Mouse (Mus musculus) spleen, postnatal 10 days (tissue): ENCODE measurements around the gene Rasgef1b.

Experiments
- DNase-seq, 2 experiments: peaks; one replicate each; pipeline ENCODE4 v3.0.0; 2021 to 2022; ENCODE audit warnings: low spot score in 2 of 2

Rasgef1b gene

DNA sequence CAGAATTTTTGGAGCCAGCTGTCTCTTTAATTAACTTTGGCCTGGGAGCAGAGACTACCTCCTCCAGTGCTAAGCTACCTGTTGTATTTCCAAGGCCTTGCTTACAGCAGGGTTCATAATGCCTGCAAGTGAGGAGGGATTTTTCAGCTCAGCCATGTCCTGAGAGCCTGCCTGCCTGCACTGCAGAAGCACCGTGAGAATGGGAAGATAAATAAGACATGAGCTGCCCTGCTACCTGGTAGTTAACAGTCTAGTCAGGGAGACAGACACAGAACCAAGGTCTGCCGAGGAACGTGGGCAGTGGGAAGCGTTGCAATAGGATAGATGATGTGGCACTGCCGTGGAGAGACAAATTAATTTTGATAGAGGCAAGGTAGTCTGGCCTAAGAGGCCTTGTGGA is 277.4 kb downstream of the Rasgef1b start:
- no peak for DNase-seq

DNA sequence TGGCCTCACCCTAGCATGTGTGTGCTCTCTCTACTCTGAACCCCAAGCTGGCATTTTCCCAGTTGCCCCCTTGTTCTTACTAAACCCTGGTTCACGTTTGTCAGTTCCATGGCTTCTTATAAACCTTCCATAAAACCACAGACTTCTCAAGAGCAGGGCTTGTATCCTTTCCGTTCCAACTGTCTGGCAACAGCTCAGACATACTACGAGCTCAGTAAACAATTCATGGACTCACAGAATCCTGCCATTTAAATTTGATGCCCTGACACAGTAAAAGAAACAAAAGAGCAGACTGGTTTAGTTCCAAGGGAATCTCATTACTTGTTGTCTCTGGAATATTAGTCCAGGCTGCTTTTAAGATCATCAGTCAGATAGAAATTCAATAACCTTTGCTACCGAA is 277.9 kb downstream of the Rasgef1b start:
- DNase-seq, result no peak

DNA sequence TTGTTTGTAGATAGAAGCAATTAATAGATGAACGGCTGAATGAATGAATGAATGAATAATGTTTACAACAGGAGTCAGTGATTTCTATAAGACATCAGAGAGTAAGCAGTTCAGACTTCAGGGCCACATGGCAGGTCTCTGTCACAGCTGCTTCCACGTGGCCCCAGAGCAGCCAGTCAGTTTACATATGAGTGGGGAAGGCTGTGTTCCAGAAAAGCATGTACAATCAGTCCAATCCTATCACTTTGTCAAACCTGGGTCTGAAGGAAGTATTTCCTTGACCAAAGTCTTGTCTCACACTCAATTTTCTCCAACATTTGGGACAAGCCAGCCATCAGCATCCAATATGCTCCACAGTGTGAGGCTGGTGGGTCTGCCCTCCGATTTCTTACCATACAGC is 278.4 kb downstream of the Rasgef1b start:
- no peak for DNase-seq

DNA sequence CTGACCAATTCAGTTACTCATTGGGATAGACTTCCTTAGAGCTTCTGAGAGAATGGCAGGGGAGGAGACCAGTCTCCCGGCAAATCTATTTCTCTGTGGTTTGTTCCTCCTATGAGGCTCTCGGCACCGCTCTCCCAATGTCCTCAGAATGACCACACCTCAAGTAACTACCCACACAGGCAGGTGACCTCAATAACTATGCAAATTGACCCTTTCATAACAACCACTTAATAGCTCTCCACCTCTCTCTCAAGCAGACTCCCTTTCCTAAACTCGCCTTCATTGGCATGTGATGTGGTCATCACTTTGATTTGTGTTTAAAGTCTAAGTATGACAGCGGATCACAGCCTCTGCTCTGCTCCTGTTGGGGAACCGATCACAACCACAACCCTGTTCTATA is 281.4 kb downstream of the Rasgef1b start:
- DNase-seq, result no peak

DNA sequence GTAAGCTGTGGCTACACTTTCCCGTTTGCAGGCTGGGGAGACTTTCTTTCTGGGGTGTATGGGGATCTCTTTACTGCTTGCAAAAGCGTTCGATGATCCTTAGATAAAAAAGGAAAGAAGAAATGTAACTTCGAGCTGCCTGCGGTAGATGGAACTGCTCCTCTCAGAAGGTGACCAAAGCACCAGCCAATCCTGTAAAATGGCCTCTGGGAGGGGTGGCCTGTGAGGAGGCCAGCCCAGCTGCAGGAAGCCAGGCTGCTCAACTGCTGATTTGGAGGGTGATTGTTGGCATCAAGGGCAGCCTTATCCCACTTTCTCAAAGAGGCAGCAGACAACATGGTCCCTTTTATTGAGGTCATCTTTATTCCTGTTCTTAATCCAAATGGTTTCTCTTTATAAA is 283.6 kb downstream of the Rasgef1b start:
- DNase-seq, result no peak

DNA sequence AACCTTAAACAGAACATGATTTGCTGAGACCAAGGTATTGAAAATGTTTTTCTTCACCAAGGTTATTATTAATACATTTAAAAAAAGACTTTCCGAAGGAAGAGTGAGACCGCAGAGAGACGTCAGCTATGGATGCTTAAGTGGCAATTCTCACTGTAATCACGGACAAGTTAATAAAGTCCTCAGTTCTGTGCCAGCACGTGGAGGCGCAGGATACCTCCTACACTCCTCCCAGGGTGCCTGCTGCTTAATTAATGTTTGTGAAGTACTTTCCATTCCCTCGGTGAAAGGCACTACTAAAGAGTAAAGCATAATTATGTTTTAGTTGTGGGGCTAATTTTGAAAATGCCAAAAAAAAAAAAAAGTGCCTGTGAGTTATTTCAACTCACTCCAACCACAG is 284.1 kb downstream of the Rasgef1b start:
- DNase-seq, result no peak

DNA sequence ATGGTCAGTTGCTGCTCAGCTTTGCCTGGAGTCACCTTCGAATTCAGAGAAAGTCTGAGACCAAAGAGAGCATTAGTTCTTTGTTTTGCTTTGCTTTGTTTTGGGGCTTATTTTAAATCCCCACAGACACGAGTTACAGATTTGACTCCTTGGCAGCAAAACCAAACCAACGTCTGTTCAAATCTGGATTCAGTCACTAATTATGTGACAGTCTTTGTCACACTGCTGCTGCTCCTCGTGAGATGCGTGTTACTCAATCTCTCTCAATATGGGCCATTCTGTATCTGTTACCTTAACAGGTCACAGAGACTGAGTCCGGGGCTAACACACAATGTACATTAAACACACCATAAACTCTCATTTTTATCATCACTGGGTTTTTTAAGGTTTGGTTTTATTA is 288.8 kb downstream of the Rasgef1b start:
- no peak for DNase-seq

DNA sequence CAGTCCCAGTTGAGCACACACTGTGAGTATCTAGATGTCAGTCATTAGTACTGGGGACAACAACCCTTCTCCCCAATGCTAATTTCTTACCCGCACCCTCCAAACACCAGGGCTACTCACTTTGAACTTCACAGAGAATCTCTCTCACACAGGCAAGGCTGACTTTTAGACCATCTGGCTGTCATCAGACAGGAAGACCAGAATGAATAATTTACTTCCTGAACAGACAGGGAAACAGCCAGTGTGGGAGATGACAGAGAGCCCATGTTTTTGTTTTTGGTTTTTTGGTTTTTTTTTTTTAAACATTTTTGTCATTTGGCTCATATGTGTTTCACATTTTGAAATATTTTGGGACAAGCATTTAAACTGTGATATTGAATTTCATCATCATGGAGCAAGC is 290.3 kb downstream of the Rasgef1b start:
- DNase-seq, result no peak

DNA sequence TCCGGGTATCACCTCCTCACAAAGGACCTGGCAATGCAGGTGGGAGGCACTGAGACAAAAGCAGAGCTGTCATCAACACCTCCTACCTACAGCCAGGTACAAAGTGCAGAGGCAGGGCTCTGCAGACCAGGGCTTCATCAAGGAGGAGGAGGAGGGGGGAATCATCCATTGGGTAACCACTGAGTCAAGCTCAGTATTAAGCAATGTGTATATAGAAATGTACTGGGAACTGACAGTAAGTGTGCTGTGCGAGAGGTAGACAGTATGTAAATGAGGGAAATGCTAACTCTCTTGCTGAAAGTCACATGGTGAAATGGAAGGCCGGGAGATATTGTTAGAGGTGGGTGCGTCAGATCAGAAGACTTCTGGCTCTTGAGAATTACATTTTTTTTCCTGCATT is 294.6 kb downstream of the Rasgef1b start:
- no peak for DNase-seq

DNA sequence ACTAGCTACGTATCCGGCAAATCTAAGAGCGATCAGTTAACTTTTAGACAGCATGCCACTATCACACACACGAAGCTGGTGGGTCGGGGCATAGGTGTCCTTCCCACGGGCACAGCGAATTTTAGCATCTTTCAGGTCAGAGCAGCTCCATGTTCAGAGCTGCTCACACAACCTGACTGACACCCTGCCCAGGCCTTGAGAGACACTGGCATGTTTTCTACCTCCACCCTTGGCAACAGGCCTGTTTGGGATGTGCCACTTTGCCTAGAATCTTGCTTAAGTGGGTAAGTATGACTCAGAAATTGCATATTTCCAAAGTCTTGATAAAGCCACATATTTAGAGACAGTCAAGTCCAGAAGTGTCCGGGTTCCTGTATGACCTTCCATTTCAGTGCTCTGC is 296.4 kb downstream of the Rasgef1b start:
- DNase-seq, result no peak

DNA sequence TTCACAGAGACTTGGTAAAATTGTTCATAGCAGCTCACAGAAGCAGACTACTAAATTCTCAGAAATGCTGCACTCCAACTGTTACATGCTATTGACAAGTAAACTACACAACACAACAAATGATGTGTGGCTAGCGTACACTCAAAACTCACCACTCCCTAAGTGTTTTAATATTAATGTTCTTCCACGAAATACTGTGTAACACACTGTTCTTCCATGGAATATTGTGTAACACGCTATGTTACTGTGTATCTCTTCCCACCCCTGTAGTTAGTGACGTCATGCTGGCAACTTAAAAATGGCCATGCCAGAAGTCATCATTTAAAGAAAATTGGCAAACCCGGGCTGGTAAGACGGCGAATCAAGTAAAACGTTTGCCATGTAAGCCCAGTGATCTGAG is 299.6 kb downstream of the Rasgef1b start:
- DNase-seq, result no peak

DNA sequence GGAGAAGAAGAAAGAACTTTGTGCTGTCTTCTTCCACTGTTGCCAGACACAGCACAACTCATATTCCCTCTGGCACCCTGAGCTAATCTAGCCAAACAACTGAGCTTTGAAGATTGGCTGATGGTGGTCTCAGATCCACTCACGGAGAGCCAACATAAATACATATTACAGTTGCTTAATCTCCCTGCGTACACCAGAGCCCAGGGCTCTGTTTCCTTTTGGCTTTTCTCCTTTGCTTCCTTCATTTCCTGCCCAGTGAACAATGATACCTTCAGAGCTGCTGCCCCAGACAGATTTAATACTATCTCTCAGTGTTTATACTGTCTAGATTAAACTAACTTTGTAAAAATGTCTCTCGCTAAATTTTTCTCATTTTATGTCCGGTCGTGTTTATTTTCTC is 300.2 kb downstream of the Rasgef1b start:
- no peak for DNase-seq

DNA sequence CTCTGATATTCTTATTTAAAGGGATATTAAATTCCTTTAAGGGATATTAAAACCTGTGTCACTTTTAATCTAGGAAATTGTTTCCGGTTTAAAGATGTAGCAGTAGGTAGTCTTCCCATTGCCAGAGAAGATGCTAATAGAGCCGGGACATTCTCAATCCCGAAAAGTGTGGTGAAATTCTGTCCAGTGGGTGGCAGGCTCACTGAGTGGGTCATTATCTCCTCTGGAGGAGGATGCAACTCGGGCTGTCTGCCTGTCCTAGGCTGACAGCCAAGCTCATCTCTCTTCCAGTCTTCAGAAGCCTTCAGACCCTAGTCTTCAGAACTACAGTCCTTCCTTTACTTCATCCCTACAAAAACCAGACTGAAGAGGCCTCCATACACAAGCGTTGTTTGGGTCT is 305.6 kb downstream of the Rasgef1b start:
- no peak for DNase-seq

DNA sequence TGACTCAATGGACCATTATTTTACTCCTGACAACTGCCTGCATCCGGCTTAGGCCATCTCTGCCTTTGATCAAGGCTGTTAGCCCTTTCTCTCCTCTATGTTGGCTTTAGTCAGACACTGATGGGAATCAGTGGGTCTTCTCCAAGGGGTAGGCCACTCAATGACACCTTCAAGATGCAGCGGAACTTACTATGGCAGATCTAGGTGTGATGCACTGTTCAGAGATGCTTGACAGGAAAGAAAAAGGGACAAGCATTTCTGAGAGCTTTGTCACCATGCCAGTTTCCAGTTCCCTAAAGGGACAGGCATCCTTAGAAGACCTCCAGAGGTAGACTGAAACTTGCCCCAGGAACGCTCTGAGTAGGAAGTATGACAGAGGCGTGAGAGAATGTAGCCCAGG is 306.0 kb downstream of the Rasgef1b start:
- no peak for DNase-seq

DNA sequence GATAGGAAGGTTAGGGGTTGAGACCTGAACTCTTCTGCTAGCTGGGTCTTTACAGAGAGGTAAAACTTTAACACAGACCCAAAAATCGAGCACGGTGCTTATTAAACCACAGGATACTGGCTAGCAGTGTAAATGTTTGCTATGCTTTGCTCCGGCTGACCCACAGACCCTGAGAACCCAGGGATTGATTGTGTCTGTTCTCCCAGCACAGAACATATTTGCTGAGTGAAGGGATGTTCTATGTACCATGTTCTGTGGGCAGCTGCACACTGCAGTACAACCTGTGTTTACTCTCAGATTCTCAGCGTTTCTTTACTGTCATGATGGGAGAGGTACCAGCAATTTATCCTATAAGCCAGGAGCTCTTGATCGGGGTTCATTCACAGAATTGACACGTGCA is 306.8 kb downstream of the Rasgef1b start:
- no peak for DNase-seq

DNA sequence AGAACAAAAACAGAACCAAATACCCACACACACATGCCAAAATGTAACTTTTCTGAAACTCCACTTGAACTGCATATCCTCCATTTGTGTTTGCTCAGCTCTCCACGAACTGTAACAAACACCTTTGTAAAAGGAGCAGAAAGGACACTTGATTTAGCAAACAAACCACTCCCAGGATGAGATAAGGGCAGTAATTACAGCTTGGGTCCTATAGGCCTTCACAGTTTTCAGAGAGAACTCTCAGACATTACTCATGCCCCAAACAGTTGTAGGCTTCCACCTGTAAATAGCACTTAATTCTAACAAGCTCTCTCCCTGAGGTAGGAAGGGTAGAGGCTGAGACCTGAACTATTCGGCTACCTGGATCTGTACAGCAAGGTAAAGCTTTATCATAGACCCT is 309.0 kb downstream of the Rasgef1b start:
- no peak for DNase-seq

DNA sequence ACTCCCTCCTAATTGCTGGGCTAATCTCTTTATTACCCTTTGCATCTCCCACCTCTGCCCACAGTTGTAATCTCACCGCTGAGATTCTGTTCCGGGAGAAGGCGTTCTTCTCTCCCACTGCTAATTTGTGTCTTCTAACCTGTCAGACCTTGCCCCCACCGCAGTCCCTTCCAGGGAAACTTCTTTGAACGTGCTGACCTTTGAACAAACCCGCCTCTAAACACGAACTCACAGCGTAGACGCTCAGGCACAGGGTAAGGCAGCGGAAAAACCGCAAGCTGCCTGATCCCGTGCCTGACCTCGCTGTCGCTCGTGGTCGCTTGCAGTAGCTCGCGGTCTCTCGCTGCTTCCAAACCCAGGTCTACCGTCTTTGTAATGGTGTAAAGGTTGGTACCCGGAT is 312.0 kb downstream of the Rasgef1b start:
- no peak for DNase-seq

DNA sequence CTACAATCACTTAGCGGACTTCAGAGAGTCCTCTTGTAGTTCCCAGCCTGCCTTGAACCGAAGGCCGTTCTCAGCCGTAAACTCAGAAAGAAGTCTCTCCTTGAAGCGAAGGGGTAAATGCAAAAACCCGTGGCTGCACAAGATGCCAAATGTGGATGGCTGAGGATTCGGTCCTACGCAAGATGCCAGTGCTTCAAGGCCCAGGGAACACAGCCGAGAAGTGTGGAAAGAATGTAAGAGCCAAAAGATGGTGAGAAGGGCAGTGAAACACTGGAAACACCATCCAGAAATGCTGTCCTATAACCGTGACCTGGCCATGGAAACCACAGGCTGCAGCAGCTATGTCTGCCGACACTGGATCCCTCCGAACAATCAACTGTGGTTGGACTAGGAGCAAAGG is 313.2 kb downstream of the Rasgef1b start:
- DNase-seq, result no peak

DNA sequence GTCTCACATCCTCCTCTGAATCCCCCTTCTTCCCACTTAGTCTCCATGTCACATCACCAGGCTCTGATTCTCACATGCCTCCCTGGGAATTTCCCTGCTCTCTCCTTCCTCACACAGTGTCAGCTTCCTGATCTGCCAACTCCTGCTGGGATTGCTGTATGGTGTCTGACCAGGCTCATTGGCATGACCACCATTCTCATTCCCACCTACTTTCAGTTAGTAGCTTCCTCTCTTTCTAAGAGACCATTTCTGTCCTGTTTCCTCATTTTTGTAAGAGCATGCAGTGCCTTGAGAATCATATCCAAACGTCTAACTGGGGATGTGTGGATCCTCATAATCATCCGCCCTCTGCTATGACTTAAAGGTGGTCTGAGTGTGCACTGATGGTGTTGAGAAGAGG is 313.8 kb downstream of the Rasgef1b start:
- DNase-seq, result no peak

DNA sequence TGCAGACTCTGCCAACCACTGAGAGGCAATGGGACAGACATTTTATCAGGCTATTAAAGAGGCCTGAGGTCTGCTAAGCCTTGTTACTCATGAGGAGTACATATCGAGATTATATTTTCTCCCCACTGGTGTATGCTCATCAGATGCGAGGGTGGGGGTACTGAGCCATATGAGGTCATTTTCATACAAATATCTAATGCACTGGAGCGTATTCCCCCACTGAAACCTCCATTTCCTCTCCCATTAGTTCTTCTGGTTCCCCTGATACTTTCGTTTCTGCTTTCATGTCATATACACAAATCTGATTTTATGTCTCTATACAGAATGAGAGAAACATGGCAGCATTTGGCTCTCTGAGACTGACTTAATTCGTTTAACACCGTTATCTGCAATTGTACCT is 314.6 kb downstream of the Rasgef1b start:
- DNase-seq, result peak in 1 of 2 experiments; percentile 37

DNA sequence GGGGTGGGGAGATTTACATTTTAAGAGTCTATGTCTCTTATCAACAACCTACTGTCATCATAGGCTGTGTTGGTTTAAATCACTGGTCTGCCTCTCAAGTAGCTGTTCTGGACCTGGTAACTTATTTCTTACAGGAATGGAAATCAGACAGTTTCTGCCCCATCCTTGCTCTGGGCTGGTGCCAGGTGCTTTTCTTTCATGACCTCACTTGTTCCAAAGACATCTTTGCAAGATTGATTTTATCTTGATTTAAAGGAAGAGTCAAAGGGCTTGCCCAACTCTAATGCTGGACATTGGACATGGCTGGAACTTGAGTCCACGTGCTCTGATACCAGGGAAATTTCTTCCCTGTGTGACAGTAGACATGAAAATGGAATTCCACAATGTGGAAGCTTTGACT is 315.0 kb downstream of the Rasgef1b start:
- DNase-seq, result no peak

DNA sequence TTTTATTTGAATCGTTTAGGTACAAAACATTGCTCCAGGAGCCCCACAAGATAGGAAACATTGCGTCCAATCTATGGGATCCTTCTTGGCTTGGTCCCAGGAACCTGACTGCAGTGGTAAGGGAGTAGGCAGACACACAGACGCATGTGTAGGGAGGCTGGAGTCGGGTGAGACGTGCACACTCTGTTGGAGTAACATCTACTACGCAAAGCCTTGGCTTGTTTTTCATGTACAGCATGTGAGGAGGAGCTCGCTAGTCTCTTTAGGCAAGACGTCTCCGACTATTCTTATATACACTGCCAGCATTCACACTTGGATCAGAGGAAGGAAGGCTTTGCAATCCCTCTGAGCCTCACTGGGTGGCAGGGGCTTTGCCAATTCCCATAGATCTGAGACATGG is 315.5 kb downstream of the Rasgef1b start:
- no peak for DNase-seq

DNA sequence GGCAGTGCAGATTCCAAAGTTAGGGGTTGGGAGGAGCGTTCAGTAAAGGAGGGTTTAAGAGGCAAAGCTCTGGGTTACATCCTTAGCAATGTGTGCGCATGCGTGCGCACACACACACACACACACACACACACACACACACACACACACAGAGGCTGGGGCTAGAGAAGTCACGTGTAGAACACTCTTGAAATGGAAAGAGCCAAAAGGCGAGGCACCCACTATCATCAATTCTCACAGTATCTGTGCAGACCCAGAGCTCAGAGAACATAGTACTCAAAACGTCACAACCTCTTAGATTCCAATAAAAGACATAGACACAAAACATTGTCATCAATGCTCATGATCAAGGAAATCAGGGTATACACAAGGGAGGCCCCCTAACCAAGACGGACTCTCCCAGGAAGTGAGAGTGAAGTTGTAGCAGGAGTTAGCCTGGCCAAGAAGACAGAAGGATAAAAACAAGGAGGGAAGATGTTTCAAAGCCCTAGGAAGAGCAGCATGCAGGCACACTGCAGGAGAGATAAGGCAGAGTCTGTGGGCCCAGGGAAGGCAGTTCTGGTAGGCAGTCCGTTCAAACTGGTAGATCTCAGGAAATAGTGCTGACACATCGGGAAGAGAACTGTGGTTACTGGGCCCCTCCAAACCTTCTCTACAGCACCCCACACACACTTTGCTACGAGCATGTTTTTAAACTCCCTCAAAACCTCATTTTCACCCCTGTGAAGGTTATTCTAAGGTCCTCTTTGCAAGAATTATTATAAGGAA is 324.3 kb downstream of the Rasgef1b start:
- no peak for DNase-seq

DNA sequence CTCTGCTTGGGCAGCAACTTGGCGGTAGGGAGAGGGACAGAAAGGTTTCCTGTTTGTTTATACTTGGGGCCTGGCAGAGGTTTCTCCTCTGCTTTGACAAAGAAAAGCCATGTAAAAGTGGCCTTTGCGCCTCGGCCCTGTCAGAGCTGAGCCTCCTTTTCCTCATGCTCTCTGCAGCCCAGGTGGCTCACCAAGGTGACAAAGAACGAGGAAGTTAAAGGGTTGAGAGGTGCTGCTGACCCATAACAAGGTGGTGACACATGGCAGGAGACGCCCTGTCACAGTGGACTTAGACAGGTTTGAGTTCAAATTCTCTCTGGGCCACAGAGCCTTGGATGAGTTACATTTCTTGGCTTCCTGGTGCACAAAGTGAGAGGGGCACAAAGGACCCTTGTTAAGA is 325.5 kb downstream of the Rasgef1b start:
- no peak for DNase-seq
